Mouse (Mus musculus) hindbrain, embryonic 14.5 days (tissue): Measurements from ENCODE around the gene Gm36079. TPM values are rescaled to one million over a fixed set of nuclear protein-coding genes. Genes with fewer than 3 reads are reported as not detected.
A peak's percentile ranks its signal among the peaks of the same experiment; 100 is the strongest.
"Not testable (repeated sequence)": the region's sequence is repeated elsewhere in the genome, so short reads cannot be mapped to it uniquely, and the experiment has no call there.

Source experiments
- ATAC-seq: fragments of 200-750 bp; cut with Nextera tagmentation; 2 replicates; pipeline ENCODE4 v1.8.0; 2017; ENCODE audit warnings: moderate number of reproducible peaks, mild to moderate bottlenecking, moderate TSS enrichment, moderate library complexity; ENCODE audit not compliant: low FRiP score
- DNase-seq: peaks from one replicate; pipeline ENCODE4 v3.0.0-alpha.2; 2015; ENCODE audit warnings: low spot score
- H3K27ac ChIP-seq: fragments of 300-500 bp; sonication (generic); 2 replicates; pipeline ENCODE4 v1.5.1; 2014; ENCODE audit warnings: mild to moderate bottlenecking, moderate library complexity
- H3K27me3 ChIP-seq: fragments of 300-500 bp; sonication (generic); 2 replicates; pipeline ENCODE4 v1.6.1; 2014; ENCODE audit warnings: mild to moderate bottlenecking, low read length, mixed read lengths; ENCODE audit not compliant: control insufficient read depth, insufficient read depth
- H3K36me3 ChIP-seq: fragments of 300-500 bp; sonication (generic); replicated peaks from 2 replicates; pipeline ENCODE4 v1.6.1; 2014; ENCODE audit not compliant: control insufficient read depth, insufficient read depth
- H3K4me1 ChIP-seq: fragments of 300-500 bp; sonication (generic); replicated peaks from 2 replicates; pipeline ENCODE4 v1.6.1; 2014; ENCODE audit warnings: antibody characterized with exemption, low read length, mixed read lengths; ENCODE audit not compliant: control insufficient read depth, insufficient read depth
- H3K4me2 ChIP-seq: fragments of 300-500 bp; sonication (generic); replicated peaks from 2 replicates; pipeline ENCODE4 v1.6.1; 2014; ENCODE audit warnings: mild to moderate bottlenecking, moderate library complexity
- H3K4me3 ChIP-seq: fragments of 300-500 bp; sonication (generic); replicated peaks from 2 replicates; pipeline ENCODE4 v1.5.1; 2014; ENCODE audit warnings: mild to moderate bottlenecking, low read length
- H3K9ac ChIP-seq: fragments of 300-500 bp; sonication (generic); 2 replicates; pipeline ENCODE4 v1.6.1; 2014
- H3K9me3 ChIP-seq: fragments of 300-500 bp; sonication (generic); 2 replicates; pipeline ENCODE4 v1.6.1; 2016; ENCODE audit warnings: low read length; ENCODE audit not compliant: control insufficient read depth
- WGBS: fragments of 180-500 bp; shearing (Covaris S2); extraction: QIAGEN DNeasy Blood & Tissue Kit; methylation state at CpG from one replicate; pipeline ENCODE4 v1.1.7; 2014; 5-methylcytosine and 5-hydroxymethylcytosine counted together
- polyA plus RNA-seq: library from polyadenylated mRNA; unstranded; fragments of >200 nt; fragmentation: Nextera tagmentation; extraction: Ambion mirVana; gene quantifications from 2 replicates; pipeline ENCODE4 v1.2.1, GENCODE M21; 2014

Gm36079 gene
- polyA plus RNA-seq, 1 experiment from 2014 or later = not detected

GRCm38 (mm10) chr13:120041145-120041544 lies 14.3 kb upstream of the Gm36079 start:
- WGBS = no CpG with 5 or more reads among the region's 1 CpGs
- peak; percentile 59; the same call in 1 of the 2 replicates for ATAC-seq
- DNase-seq = peak; percentile 24

GRCm38 (mm10) chr13:120037881-120038280 lies 11.1 kb upstream of the Gm36079 start:
- not testable (repeated sequence) for H3K4me2 ChIP-seq, H3K27ac ChIP-seq, H3K9me3 ChIP-seq, H3K4me3 ChIP-seq, H3K9ac ChIP-seq, H3K36me3 ChIP-seq, ATAC-seq, H3K4me1 ChIP-seq
- DNase-seq = peak; percentile 16
- H3K27me3 ChIP-seq = peaks cover 18% of the 10 kb centered on the region
- 4% methylated on average over 6 of the region's 6 CpGs for WGBS

More at GRCm38 (mm10) chr13:120041145-120041544, 14.3 kb upstream of the Gm36079 start:
- H3K27me3 ChIP-seq = peaks cover 13% of the 10 kb centered on the region
- H3K36me3 ChIP-seq, H3K9ac ChIP-seq, H3K27ac ChIP-seq, H3K4me3 ChIP-seq, H3K4me2 ChIP-seq, H3K9me3 ChIP-seq, H3K4me1 ChIP-seq: not testable (repeated sequence)

GRCm38 (mm10) chr13:120036577-120037115 lies 9.8 kb upstream of the Gm36079 start:
- ATAC-seq, H3K36me3 ChIP-seq, H3K4me3 ChIP-seq, H3K9ac ChIP-seq, H3K4me1 ChIP-seq, H3K4me2 ChIP-seq, H3K27ac ChIP-seq, H3K9me3 ChIP-seq: not testable (repeated sequence)
- H3K27me3 ChIP-seq = peaks cover 18% of the 10 kb centered on the region
- DNase-seq = peak; percentile 18
- WGBS = 1% methylated on average over 23 of the region's 25 CpGs

GRCm38 (mm10) chr13:120035151-120035550 lies 8.3 kb upstream of the Gm36079 start:
- not testable (repeated sequence) for H3K9ac ChIP-seq, H3K4me3 ChIP-seq, H3K9me3 ChIP-seq, H3K36me3 ChIP-seq, H3K27ac ChIP-seq, H3K4me1 ChIP-seq, ATAC-seq, H3K4me2 ChIP-seq, DNase-seq
- 0% methylated on average over 6 of the region's 18 CpGs for WGBS
- H3K27me3 ChIP-seq = peaks cover 18% of the 10 kb centered on the region

GRCm38 (mm10) chr13:120034637-120035036 lies 7.8 kb upstream of the Gm36079 start:
- H3K9ac ChIP-seq, DNase-seq, H3K4me2 ChIP-seq, H3K4me1 ChIP-seq, H3K9me3 ChIP-seq, H3K36me3 ChIP-seq, H3K4me3 ChIP-seq, H3K27ac ChIP-seq: not testable (repeated sequence)
- H3K27me3 ChIP-seq = peaks cover 18% of the 10 kb centered on the region
- 0% methylated on average over 3 of the region's 10 CpGs for WGBS
- ATAC-seq = peak; percentile 37; the same call in 1 of the 2 replicates

- not testable (repeated sequence) for H3K9ac ChIP-seq, H3K4me1 ChIP-seq, H3K4me3 ChIP-seq, H3K9me3 ChIP-seq, H3K27ac ChIP-seq, ATAC-seq, H3K36me3 ChIP-seq, H3K4me2 ChIP-seq
- WGBS = 4% methylated on average over 16 of the region's 19 CpGs
- DNase-seq = peak; percentile 22
- peaks cover 18% of the 10 kb centered on the region for H3K27me3 ChIP-seq
Observed at GRCm38 (mm10) chr13:120033516-120034190, 6.8 kb upstream of the Gm36079 start.

- DNase-seq, H3K9ac ChIP-seq, ATAC-seq, H3K4me2 ChIP-seq, H3K36me3 ChIP-seq, H3K9me3 ChIP-seq, H3K27me3 ChIP-seq, H3K27ac ChIP-seq, H3K4me1 ChIP-seq, H3K4me3 ChIP-seq: not testable (repeated sequence)
- WGBS = 1% methylated on average over 11 of the region's 16 CpGs
Observed at GRCm38 (mm10) chr13:120031676-120032075, 4.9 kb upstream of the Gm36079 start.

- H3K4me3 ChIP-seq, ATAC-seq: not testable (repeated sequence)
Observed at GRCm38 (mm10) chr13:120027368-120027767, 557 bp upstream of the Gm36079 start.

GRCm38 (mm10) chr13:120026373-120026772 lies 438 bp downstream of the Gm36079 start:
- H3K27me3 ChIP-seq = peaks cover 22% of the 10 kb centered on the region
- H3K9me3 ChIP-seq, H3K27ac ChIP-seq, H3K4me2 ChIP-seq, H3K4me1 ChIP-seq, H3K36me3 ChIP-seq, H3K9ac ChIP-seq, DNase-seq, H3K4me3 ChIP-seq: not testable (repeated sequence)
- 0% methylated on average over 3 of the region's 13 CpGs for WGBS
- ATAC-seq = peak; percentile 48; the same call in 1 of the 2 replicates

More at GRCm38 (mm10) chr13:120027368-120027767, 557 bp upstream of the Gm36079 start:
- H3K9me3 ChIP-seq, H3K4me2 ChIP-seq, H3K4me1 ChIP-seq, H3K9ac ChIP-seq, H3K36me3 ChIP-seq, H3K27ac ChIP-seq: not testable (repeated sequence)
- peak; percentile 23 for DNase-seq
- peaks cover 22% of the 10 kb centered on the region for H3K27me3 ChIP-seq
- under 1% methylated on average over 11 of the region's 11 CpGs for WGBS
